Mouse (Mus musculus): ENCODE measurements at regions not wholly inside any gene's neighbourhood (a gene's known extent, or its start where the extent isn't known, plus 50 kb on each side); places are given as distances from the start of the nearest gene placed in this dataset.
"Not testable (repeated sequence)": the region's sequence is repeated elsewhere in the genome, so short reads cannot be mapped to it uniquely, and the experiment has no call there.

DNA sequence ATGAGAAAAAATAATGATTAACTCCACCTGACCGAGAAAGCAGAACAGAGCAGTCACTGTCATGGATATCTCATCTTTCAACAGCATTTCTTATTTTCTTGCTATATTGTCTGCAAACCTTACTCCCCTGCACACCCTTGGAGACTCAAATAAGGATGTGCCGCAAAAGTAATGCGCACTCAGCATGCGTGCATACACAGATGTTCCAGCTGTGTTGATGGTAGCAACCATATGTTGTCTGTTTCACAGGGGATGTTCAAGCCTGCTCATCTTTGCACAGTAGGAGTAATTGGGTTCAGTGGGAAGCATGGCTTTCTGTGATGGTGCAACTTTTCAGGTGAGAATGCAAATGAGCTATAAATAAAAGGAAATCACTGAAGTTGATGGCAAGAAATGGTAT lies 1182.9 kb upstream of the Manea start:
- DNase-seq (ENCODE audit: low spot score in 2 of 2): no peak

DNA sequence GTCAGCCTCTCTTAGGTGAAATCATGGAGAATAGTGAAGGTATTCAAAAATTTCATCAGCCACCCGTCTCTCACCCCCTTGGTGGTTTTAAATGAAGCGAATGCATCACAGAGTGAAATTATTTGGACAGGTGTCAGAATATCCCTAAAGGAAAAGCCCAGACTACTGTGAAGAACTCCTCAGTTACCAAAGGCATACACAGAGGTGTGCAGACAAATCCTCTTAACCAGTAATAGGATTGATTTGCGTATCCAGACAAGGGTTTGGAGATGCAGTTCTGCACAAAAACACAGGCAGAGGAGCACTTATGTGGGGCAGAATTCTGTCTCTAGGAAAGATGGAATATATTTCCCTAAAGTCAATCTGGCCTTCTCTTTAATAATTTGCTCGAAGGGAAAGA lies 1173.6 kb upstream of the Manea start:
- no peak for DNase-seq (ENCODE audit: low spot score in 2 of 2)

DNA sequence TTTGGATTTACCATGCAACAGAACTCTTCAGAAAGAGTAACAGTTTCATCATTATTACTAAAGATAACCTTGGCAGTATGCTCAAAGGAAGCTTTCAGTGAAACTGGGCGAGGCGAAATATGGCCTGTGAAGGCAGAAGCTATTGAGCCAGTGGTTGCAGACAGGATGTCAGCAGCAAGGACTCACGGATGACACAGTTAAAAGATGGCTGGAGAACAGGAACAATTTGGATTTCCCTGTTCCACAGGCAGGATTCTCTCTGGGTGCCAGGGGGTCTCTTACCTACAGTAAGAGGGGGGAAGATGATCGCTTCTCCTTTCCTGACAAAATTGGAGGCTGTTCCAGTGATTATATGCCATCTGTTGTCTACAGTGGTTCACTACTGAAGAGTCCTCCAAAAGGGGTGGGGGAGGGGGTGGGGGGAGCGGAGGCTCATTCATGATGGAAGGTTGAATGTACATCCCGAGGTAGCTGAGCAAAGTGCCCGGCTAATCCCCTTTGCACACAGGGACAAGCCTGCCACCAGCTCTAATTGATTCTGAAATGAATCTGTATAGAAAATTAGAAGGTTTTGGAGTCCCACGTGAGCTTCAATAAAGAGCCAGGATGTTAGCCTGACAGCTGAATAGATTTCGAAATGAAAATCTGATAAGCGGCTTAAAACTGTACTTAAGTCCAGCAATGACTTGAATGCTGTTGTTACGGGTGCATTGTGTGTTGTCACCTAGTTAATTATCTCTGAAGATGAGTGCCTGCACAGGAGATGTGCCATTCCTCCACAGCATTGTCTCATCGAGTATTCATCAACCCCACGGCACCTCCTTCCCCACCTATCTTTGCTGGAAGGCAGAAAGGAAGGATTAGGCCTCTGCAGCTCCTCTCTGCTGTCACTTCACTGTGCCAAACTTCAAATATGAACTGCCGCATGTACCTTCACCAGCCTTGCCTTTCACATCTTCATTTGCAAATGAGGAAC lies 1158.4 kb upstream of the Manea start:
- DNase-seq (ENCODE audit: low spot score in 2 of 2): no peak

DNA sequence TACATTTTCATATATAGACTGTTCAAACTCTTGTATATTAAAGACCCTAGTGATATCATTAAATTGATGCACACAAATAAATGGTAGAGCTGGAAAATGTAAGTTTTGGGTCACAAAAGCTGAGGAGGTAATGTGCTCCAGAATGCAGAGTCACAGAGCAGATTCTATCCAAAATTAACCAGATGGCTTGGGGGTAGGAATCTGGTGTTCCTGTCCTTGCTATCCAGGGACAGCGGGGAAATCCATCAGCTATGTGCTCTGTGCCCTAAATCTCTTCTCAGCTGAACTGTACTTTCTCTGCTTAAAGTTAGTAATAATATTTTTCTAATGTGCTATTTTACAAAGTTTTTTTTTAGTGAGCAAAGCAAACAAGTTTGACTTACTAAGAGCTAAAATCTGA lies 1151.2 kb upstream of the Manea start:
- peak; percentile 12 to 18 for DNase-seq (ENCODE audit: low spot score in 2 of 2)

DNA sequence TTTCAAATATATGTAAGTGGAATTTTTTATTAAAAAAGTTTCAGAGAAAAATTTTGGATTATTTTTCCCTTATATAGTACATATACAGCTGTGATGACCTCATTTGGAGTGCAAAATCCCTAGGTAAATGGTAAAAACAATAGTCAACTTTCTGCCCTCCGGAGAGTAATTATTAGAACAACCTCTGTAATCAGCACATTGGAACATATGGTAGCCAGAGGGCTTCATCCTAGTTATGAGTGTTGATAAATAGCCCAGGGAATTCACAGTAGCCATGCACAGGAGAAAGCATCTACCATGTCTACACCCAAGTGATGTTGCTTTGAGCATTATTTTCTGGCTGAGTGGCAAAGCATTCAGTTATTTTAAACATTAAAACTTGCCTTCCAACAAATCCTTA lies 1150.6 kb upstream of the Manea start:
- no peak for DNase-seq (ENCODE audit: low spot score in 2 of 2)

DNA sequence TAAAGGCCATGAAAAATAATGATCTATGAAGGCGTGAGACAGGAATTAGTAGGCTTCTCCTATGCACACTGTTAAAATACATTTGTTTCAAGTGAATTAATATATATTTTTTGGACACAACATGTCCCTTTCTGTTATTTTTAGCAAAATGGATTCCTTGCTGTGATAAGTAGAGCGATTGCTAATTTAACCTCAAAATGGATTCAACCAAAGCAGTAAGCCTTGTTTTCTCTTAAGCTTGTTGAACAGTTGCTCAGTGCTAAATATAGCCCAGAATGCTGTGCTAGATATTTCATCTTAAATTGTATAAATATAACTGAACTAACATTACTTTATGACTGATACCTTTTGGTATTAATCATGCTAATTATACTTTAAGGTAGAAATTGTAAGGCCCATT lies 1144.6 kb upstream of the Manea start:
- DNase-seq (ENCODE audit: low spot score in 2 of 2): no peak

DNA sequence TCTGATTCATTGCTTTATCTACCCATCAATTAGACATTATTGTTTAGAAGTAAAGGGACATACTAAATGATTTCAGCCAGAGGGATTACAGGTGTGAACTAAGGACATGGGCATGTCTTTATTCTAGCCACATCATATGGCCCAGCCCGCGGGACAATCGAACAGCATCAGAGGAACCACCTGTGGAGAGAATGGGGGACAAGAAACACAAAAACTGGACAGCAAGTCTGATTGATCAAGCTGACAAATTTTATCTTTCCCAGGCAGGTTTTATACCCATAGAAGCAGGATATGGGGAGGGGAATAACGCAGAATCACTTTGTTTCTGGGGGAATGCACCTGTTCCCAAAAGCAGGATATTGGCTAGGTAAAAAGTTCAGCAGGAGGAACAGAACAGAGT lies 1103.2 kb upstream of the Manea start:
- DNase-seq (ENCODE audit: low spot score in 2 of 2): no peak

DNA sequence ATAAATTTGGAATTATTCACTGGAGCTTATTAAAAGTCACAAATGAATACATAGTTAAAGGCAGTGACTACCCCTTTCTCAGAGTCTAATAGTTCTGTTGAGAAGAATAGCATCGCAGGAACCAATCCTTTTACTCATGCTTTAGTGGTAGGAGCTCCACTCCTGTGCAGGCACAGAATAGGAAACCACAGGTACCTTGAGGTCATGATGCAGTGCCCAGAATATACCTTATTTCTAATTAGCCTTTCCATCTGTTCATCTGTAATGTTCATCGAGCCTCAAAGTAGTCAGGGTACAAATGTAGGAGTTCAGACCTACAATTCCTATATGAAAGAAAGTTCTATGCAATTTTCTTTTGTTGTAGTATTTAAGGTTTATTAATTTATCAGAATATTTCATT lies 1099.6 kb upstream of the Manea start:
- DNase-seq (ENCODE audit: low spot score in 2 of 2): no peak

DNA sequence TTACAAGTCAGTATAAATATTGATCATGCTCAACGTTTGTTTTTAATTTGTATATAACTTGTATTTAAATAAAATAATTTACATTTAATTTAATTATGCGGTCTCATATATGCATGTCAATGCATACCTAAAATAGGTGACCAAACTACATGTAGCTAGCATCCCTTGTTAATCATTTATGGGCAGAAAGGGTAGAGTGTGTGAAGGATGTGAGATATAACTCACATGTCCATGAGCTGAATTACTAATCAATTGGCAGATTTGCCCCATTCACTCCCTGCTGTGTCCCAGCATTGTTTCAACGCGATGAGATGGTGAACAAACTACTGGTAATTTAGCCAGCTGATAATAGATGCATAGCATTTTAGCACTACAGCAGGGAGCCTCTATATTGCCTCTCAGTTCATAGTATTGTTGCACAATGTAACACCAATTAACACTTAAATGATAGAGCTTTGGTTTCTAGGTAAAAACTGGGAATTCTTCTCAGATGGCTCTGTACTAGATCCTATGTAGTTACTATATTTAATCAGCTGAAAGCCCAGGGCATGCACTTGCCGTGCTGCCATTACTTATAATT lies 1082.6 kb upstream of the Manea start:
- no peak for DNase-seq (ENCODE audit: low spot score in 2 of 2)

DNA sequence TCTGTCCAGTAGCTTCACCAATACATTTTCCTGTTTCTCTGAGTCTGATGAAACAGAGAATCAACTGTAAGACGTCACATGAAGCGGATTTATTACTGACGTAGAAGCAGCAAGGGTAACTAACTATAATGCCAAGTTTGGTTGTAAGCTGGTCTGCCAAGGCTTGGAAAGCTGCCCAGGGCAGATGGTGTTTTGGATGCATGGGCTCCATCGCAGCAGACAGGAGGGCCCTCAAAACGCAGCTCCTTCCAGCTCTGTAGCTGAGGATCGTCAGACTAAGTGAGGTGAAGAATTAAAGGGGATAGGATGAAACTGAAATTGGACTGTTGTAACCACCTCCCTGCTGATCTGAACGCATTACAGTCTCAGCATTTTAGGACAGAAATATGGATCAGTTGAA lies 1079.2 kb upstream of the Manea start:
- DNase-seq (ENCODE audit: low spot score in 2 of 2): peak; percentile 38 to 80

DNA sequence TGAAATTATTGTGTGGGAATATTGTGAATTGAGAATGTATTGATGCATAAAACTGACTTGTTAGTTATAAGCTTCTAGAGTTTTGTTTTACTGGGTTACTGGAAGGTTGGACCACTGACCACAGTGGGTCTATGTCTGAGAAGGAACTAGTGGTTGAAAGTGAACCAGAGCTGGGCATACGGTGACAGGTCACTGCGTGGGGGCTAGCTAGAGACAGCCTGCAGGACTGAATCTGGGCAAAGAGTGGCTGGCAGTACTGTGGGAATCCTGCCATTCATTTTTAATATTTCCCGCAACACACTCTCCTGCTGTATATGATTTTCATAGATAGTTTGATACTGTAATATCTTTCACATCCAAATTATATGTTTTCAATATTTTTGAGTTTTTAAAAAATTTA lies 1077.2 kb upstream of the Manea start:
- DNase-seq (ENCODE audit: low spot score in 2 of 2): no peak

DNA sequence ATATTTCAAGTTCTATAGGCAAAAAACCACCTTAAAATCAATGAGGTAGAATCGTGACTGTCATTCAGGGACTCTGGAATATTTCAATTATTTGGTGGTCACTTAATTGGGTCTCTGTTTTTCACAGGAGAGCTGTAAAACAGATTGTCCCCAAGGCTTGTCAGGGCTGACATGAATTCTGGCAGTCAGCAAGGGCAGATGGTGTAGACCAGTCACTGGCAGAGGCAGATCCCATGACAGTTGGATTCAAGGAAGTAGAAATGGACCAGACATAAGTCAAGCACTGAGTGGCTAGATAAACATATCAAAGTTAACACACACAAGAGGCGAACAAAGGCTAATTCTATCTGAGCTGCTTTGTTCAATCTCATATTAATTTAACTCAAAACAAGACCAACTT lies 1071.8 kb upstream of the Manea start:
- peak in 1 of 2 experiments; percentile 4 for DNase-seq (ENCODE audit: low spot score in 2 of 2)

DNA sequence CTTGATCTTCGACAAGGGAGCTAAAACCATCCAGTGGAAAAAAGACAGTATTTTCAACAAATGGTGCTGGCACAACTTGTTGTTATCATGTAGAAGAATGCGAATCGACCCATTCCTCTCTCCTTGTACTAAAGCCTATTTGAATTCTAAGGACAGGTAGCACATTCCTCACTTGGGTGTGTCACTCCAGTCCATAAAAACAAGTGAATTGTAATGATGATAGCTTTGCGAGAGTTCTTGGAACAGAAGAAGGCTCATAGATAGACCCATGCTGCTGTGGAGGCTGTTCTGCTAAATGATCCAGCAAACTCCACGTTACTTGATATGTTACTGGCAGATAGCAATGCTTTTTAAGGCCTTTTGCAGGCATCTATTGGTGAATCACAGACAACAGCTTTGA lies 1038.2 kb upstream of the Manea start:
- DNase-seq (ENCODE audit: low spot score in 2 of 2): not testable (repeated sequence)

DNA sequence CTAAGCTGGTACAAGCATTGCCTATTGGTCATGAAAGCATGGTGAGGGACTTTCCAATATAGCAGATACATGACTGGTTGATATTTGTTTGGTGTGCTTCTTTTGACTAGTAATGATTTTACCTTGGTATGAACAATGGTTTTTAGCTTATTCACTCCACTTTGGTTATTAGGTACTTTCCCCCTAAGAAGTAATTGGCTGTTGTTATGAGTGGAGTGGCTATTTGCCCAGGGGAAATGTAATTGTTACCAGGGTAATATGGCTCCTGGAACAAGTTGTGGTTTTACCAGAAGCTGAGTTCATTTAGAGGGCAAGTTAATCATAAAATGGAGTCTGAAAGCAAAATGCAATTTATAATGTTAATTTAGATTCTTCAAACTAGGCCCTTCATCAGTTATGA lies 1000.2 kb upstream of the Manea start:
- no peak for DNase-seq (ENCODE audit: low spot score in 2 of 2)

DNA sequence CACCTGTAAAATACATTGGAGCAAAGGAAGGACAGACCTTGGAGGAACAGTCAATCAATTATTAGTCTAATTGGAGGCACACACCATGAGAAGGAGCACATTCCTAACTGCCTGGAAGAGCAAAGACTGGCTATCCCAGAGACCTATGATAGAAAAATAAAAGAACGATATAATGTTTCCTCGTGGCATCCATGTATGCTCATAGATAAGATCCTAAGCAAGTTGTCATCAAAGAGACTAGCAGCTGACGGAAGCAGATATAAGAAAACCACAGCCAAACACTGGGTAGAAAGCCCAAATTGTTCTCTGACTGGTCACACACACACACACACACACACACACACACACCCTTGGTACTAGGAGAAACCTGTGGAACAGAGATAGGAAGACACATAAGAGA lies 986.6 kb upstream of the Manea start:
- DNase-seq (ENCODE audit: low spot score in 2 of 2): no peak

Measured in layer of hippocampus, adult 8-10 months (tissue).